Mouse (Mus musculus) bone marrow macrophage, adult 2 months (primary cell): ENCODE measurements around the gene Apbb1ip. TPM values are rescaled to one million over a fixed set of nuclear protein-coding genes. Genes with fewer than 3 reads are reported as not detected.
A peak's percentile ranks its signal among the peaks of the same experiment; 100 is the strongest.

Experiments
- H3K27ac ChIP-seq: 2 replicates; pipeline ENCODE4 v1.5.1; 2012; ENCODE audit warnings: low read depth, low read length; ENCODE audit not compliant: insufficient read depth
- H3K4me1 ChIP-seq: 2 replicates; pipeline ENCODE4 v1.6.1; 2012; ENCODE audit warnings: low read length; ENCODE audit not compliant: control insufficient read depth, insufficient read depth
- H3K4me3 ChIP-seq: 2 replicates; pipeline ENCODE4 v1.5.1; 2012; ENCODE audit warnings: mild to moderate bottlenecking, low read length, moderate library complexity; ENCODE audit not compliant: insufficient read depth
- CTCF ChIP-seq: IDR thresholded peaks from 2 replicates; pipeline ENCODE4 v1.5.1; 2012; ENCODE audit warnings: low read depth, mild to moderate bottlenecking, low read length, moderate library complexity
- POLR2A ChIP-seq: IDR thresholded peaks from 2 replicates; pipeline ENCODE4 v1.6.1; 2012; ENCODE audit warnings: mild to moderate bottlenecking, low read depth, low read length, borderline replicate concordance
- polyA plus RNA-seq: library from polyadenylated mRNA; stranded (reverse); fragments of >200 nt; gene quantifications from 2 replicates; pipeline ENCODE4 v1.2.4, GENCODE M21; 2012; ENCODE audit not compliant: missing spikeins, insufficient read depth, insufficient read length

The Apbb1ip gene
- polyA plus RNA-seq, 1 experiment: 182 TPM

GRCm38 (mm10) chr2:22752492-22752891 lies 21.4 kb upstream of the Apbb1ip start:
- H3K4me3 ChIP-seq: no peak overlapping the region
- no peak for TF ChIP-seq POLR2A
- TF ChIP-seq CTCF: no peak
- H3K27ac ChIP-seq: peak overlapping the region; percentile 79
- H3K4me1 ChIP-seq: peaks cover 29% of the 10 kb centered on the region

GRCm38 (mm10) chr2:22753461-22754075 lies 20.3 kb upstream of the Apbb1ip start:
- Histone ChIP-seq H3K27ac (peak overlapping the region; percentile 79), H3K4me3 (no peak overlapping the region), H3K4me1 (peaks cover 34% of the 10 kb centered on the region)
- TF ChIP-seq POLR2A (no peak), CTCF (no peak)

DNA sequence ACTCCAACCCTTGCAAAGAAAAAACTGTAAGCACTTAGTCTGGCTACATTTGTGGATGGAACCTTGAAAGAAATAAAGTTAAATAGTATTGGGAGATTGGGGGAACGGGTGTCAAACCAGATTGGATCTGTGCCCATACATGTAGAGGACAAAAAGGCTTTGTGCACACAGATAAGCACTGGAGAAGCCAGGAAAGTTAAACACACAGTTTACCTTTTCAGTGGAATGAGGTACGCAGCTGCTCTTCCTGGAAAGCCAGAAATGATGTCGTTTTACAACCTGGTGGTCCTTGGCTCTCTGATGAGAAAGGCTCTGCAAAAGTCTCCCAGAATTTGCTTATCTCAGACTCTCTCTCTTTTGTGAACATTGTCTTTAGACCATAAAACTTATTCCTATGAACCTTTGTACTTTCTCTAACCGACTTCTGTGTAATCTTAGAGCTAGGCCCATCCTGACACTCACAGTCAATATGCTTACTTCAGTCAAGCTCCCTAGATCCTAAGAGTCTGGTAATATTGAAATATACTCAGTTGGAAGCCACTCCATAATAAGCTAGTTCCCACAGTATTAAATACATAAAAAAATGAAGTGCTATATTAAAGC lies 19.6 kb upstream of the Apbb1ip start:
- no peak overlapping the region for H3K27ac ChIP-seq
- peaks cover 33% of the 10 kb centered on the region for H3K4me1 ChIP-seq
- TF ChIP-seq CTCF: no peak
- TF ChIP-seq POLR2A: no peak
- no peak overlapping the region for H3K4me3 ChIP-seq

- Histone ChIP-seq H3K4me3 (no peak overlapping the region), H3K27ac (no peak overlapping the region)
- no peak for TF ChIP-seq POLR2A
- no peak for TF ChIP-seq CTCF
These were observed 18.3 kb upstream of the Apbb1ip start for GRCm38 (mm10) chr2:22755561-22755960.

GRCm38 (mm10) chr2:22758310-22758972 lies 15.5 kb upstream of the Apbb1ip start:
- no peak for TF ChIP-seq POLR2A
- TF ChIP-seq CTCF: no peak
- no peak overlapping the region for H3K4me3 ChIP-seq
- H3K4me1 ChIP-seq: peaks cover 21% of the 10 kb centered on the region
- H3K27ac ChIP-seq: no peak overlapping the region

More at GRCm38 (mm10) chr2:22755561-22755960, 18.3 kb upstream of the Apbb1ip start:
- peaks cover 27% of the 10 kb centered on the region for H3K4me1 ChIP-seq

GRCm38 (mm10) chr2:22760452-22760851 lies 13.4 kb upstream of the Apbb1ip start:
- TF ChIP-seq POLR2A (no peak), CTCF (no peak)
- Histone ChIP-seq H3K4me1 (peaks cover 14% of the 10 kb centered on the region), H3K4me3 (no peak overlapping the region), H3K27ac (no peak overlapping the region)

DNA sequence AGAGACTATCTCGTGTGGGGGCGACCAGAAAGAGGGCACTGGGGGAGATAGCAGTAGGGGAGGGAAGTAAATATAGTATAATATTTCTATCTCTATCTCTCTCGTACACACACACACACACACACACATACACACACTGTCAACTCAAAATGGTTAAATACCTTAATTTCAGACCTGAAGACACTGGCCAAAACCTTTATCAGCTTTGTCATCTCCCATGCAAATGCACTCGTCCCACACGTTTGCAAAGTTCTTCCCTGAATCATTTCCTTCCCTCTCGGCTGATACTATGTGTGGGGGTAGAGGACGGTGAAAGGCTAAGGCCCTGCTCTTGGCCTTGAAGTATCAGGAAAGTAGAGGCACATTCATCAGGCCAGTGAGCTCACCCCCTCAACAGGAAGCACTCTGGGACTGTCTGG lies 12.8 kb upstream of the Apbb1ip start:
- Histone ChIP-seq H3K4me1 (peaks cover 14% of the 10 kb centered on the region), H3K4me3 (no peak overlapping the region), H3K27ac (no peak overlapping the region)
- TF ChIP-seq POLR2A: no peak
- no peak for TF ChIP-seq CTCF

- peaks cover 13% of the 10 kb centered on the region for H3K4me1 ChIP-seq
- TF ChIP-seq CTCF (no peak), POLR2A (no peak)
- H3K4me3 ChIP-seq: no peak overlapping the region
- no peak overlapping the region for H3K27ac ChIP-seq
These were observed 9.0 kb upstream of the Apbb1ip start for GRCm38 (mm10) chr2:22764774-22765387.

DNA sequence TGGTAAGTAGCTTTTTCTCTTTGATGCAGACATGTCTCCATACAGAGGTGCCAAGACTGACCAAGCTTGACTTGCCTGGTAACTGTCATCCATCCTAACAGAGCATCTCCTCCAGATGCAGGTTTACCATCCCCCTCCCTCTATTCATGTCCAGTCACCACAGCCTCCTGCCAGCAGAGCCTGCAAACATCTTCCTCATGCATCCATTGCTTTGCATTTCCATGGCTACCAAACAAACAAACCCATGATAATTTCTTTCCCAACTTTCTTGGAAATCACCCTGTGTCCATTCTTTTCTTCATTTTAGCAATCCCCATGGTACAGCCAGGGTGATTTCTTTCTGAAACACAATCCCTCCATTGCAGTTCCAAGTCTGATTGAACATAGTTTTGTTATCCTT lies 2.6 kb upstream of the Apbb1ip start:
- no peak overlapping the region for H3K4me3 ChIP-seq
- no peak for TF ChIP-seq POLR2A
- TF ChIP-seq CTCF: no peak
- no peak overlapping the region for H3K27ac ChIP-seq
- peaks cover 19% of the 10 kb centered on the region for H3K4me1 ChIP-seq

DNA sequence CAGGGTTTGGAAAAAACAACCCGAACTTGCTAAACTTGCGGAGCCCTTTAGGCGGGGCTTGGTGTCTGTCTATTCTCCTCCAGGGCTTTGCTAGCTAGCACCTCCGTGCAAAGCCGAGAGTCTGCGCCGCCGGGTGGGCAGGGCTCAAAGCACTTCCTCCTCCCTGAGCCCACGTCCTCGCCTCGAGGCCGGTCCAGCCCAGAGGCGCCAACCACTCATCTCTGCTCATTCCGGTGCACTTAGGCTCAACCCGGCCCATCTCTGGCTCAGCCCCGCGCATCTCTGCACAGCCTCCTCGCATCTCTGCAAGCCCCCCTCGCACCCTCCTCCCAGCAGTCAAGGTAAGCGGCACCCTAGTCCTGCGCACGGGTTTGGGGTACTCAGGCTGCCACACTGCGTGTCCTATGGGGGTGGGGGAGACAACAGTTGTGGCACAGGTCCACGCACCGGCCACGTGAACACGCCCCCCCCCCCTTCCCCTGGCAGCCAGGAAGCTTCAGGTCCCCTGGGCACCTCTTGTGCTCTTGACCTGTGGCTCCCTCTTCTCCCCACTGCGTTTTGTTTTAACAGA lies 372 bp downstream of the Apbb1ip start:
- Histone ChIP-seq H3K4me1 (peaks cover 24% of the 10 kb centered on the region), H3K27ac (peak overlapping the region; percentile 99), H3K4me3 (peak overlapping the region; percentile 69)
- no peak for TF ChIP-seq CTCF
- no peak for TF ChIP-seq POLR2A
